Mouse (Mus musculus): ENCODE measurements around the gene Rab5c. TPM values are rescaled to one million over a fixed set of nuclear protein-coding genes. Genes with fewer than 3 reads are reported as not detected.

The Rab5c gene
- total and polyA plus RNA-seq, 3 experiments, result 249 to 263 TPM; not detected in 1

GRCm38 (mm10) chr11:100687265-100687664 is 50.8 kb downstream of the Rab5c start:
- Histone ChIP-seq H3K27ac (ENCODE audit: control insufficient read depth, low read depth, low read length) (no peak overlapping the region), H3K9ac (ENCODE audit: control insufficient read depth, low read depth, low read length, poor library complexity, severe bottlenecking) (no peak overlapping the region), H3K27me3 (ENCODE audit: control insufficient read depth in 1 of 2, insufficient read depth in 2 of 2, low read length in 2 of 2) (peaks cover 5 to 16% of the 10 kb centered on the region in 2 experiments), H3K79me2 (ENCODE audit: control insufficient read depth, insufficient read depth, low read length, poor library complexity) (no peaks in the 10 kb centered on the region), H3K4me3 (ENCODE audit: control insufficient read depth in 1 of 2, insufficient read depth in 1 of 2, low read depth in 2 of 2, low read length in 2 of 2) (no peak overlapping the region), H3K9me3 (replicated peaks; ENCODE audit: insufficient read depth, low read length) (no peaks in the 10 kb centered on the region), H3K4me1 (ENCODE audit: control insufficient read depth in 1 of 2, insufficient read depth in 2 of 2, low read length in 2 of 2) (peaks cover 0 to 8% of the 10 kb centered on the region in 2 experiments; a peak in 2 of 4 replicates), H3K36me3 (ENCODE audit: control insufficient read depth in 1 of 2, insufficient read depth in 2 of 2, low read length in 2 of 2) (no peaks in the 10 kb centered on the region)
- no peak for TF ChIP-seq KAT2A (conservative IDR thresholded peaks at IDR 0.05; ENCODE audit: low read depth, low read length)
- no peak for TF ChIP-seq MYB (IDR thresholded peaks at IDR 0.05; ENCODE audit: low read depth, low read length)
- TF ChIP-seq MAZ (IDR thresholded peaks at IDR 0.05; ENCODE audit: low read depth, low read length), result no peak
- no peak for TF ChIP-seq ELF1 (IDR thresholded peaks at IDR 0.05; ENCODE audit: low read depth, low read length)
- no peak for TF ChIP-seq GABPA (IDR thresholded peaks at IDR 0.05; ENCODE audit: low read depth, low read length)
- DNase-seq (ENCODE audit: low read depth, low spot score), result no peak

- Histone ChIP-seq H3K36me3 (ENCODE audit: control insufficient read depth in 1 of 2, insufficient read depth in 2 of 2, low read length in 2 of 2) (no peaks in the 10 kb centered on the region), H3K9me3 (replicated peaks; ENCODE audit: insufficient read depth, low read length) (no peaks in the 10 kb centered on the region), H3K4me3 (ENCODE audit: control insufficient read depth in 1 of 2, insufficient read depth in 1 of 2, low read depth in 2 of 2, low read length in 2 of 2) (no peak overlapping the region), H3K27ac (ENCODE audit: control insufficient read depth, low read depth, low read length) (no peak overlapping the region), H3K4me1 (ENCODE audit: control insufficient read depth in 1 of 2, insufficient read depth in 2 of 2, low read length in 2 of 2) (no peaks in the 10 kb centered on the region), H3K79me2 (ENCODE audit: control insufficient read depth, insufficient read depth, low read length, poor library complexity) (no peaks in the 10 kb centered on the region), H3K27me3 (ENCODE audit: control insufficient read depth in 1 of 2, insufficient read depth in 2 of 2, low read length in 2 of 2) (peaks cover 8 to 16% of the 10 kb centered on the region in 2 experiments), H3K9ac (ENCODE audit: control insufficient read depth, low read depth, low read length, poor library complexity, severe bottlenecking) (no peak overlapping the region)
- no peak for DNase-seq (ENCODE audit: low read depth, low spot score)
- TF ChIP-seq POLR2AphosphoS2 (IDR thresholded peaks at IDR 0.05; ENCODE audit: low read length), result no peak
- TF ChIP-seq KAT2A (conservative IDR thresholded peaks at IDR 0.05; ENCODE audit: low read depth, low read length), result no peak
- no peak for TF ChIP-seq RCOR1 (IDR thresholded peaks at IDR 0.05; ENCODE audit: low read depth, low read length)
- no peak for TF ChIP-seq ETS1 (IDR thresholded peaks at IDR 0.05; ENCODE audit: low read depth, low read length)
- TF ChIP-seq MYC (IDR thresholded peaks at IDR 0.05; ENCODE audit: low read depth, low read length), result no peak
- TF ChIP-seq MAZ (IDR thresholded peaks at IDR 0.05; ENCODE audit: low read depth, low read length), result no peak
- TF ChIP-seq JUND (IDR thresholded peaks at IDR 0.05; ENCODE audit: low read depth, low read length), result no peak
- no peak for TF ChIP-seq ZC3H11A (IDR thresholded peaks at IDR 0.05; ENCODE audit: low read depth, low read length)
- no peak for TF ChIP-seq ZNF384 (IDR thresholded peaks at IDR 0.05; ENCODE audit: low read depth, low read length)
- no peak for TF ChIP-seq GATA1 (IDR thresholded peaks at IDR 0.05; ENCODE audit: low read depth, low read length)
- no peak for TF ChIP-seq CHD2 (IDR thresholded peaks at IDR 0.05; ENCODE audit: low read length)
- TF ChIP-seq BHLHE40 (IDR thresholded peaks at IDR 0.05; ENCODE audit: borderline replicate concordance, low read depth, low read length), result no peak
- no peak for TF ChIP-seq SMC3 (IDR thresholded peaks at IDR 0.05; ENCODE audit: low read depth, low read length)
These were observed 52.6 kb downstream of the Rab5c start for GRCm38 (mm10) chr11:100685371-100685770.

- no peak for DNase-seq (ENCODE audit: low read depth, low spot score)
- no peak overlapping the region for H3K9ac ChIP-seq (ENCODE audit: control insufficient read depth, low read depth, low read length, poor library complexity, severe bottlenecking)
- no peaks in the 10 kb centered on the region for H3K36me3 ChIP-seq (ENCODE audit: control insufficient read depth in 1 of 2, insufficient read depth in 2 of 2, low read length in 2 of 2)
- no peaks in the 10 kb centered on the region for H3K9me3 ChIP-seq (replicated peaks; ENCODE audit: insufficient read depth, low read length)
- peaks cover 11 to 24% of the 10 kb centered on the region in 2 experiments for H3K27me3 ChIP-seq (ENCODE audit: control insufficient read depth in 1 of 2, insufficient read depth in 2 of 2, low read length in 2 of 2)
- no peak overlapping the region for H3K27ac ChIP-seq (ENCODE audit: control insufficient read depth, low read depth, low read length)
- no peak overlapping the region for H3K4me3 ChIP-seq (ENCODE audit: control insufficient read depth in 1 of 2, insufficient read depth in 1 of 2, low read depth in 2 of 2, low read length in 2 of 2)
- H3K79me2 ChIP-seq (ENCODE audit: control insufficient read depth, insufficient read depth, low read length, poor library complexity), result no peaks in the 10 kb centered on the region
- no peak for TF ChIP-seq JUND (IDR thresholded peaks at IDR 0.05; ENCODE audit: low read depth, low read length)
- TF ChIP-seq CTCF (IDR thresholded peaks at IDR 0.05 in 2 of 3, conservative IDR thresholded peaks at IDR 0.05 in 1 of 3; ENCODE audit: control insufficient read depth in 1 of 3, insufficient read depth in 1 of 3, low read depth in 2 of 3, low read length in 3 of 3, poor library complexity in 1 of 3, severe bottlenecking in 1 of 3), result no peak
- TF ChIP-seq POLR2AphosphoS2 (IDR thresholded peaks at IDR 0.05; ENCODE audit: low read length), result no peak
- no peak for TF ChIP-seq UBTF (IDR thresholded peaks at IDR 0.05; ENCODE audit: borderline replicate concordance, insufficient read depth, low read depth, low read length)
- no peak for TF ChIP-seq TBP (IDR thresholded peaks at IDR 0.05; ENCODE audit: low read depth, low read length)
- no peak for TF ChIP-seq ZNF384 (IDR thresholded peaks at IDR 0.05; ENCODE audit: low read depth, low read length)
- TF ChIP-seq E2F4 (IDR thresholded peaks at IDR 0.05; ENCODE audit: borderline replicate concordance, low read depth, low read length), result no peak
- TF ChIP-seq HCFC1 (IDR thresholded peaks at IDR 0.05; ENCODE audit: low read depth, low read length), result no peak
- no peak for TF ChIP-seq MEF2A (IDR thresholded peaks at IDR 0.05; ENCODE audit: extremely low read depth, insufficient replicate concordance, low read depth, low read length, poor library complexity, severe bottlenecking)
- TF ChIP-seq KAT2A (conservative IDR thresholded peaks at IDR 0.05; ENCODE audit: low read depth, low read length), result no peak
- no peaks in the 10 kb centered on the region for H3K4me1 ChIP-seq (ENCODE audit: control insufficient read depth in 1 of 2, insufficient read depth in 2 of 2, low read length in 2 of 2)
These were observed 53.9 kb downstream of the Rab5c start for GRCm38 (mm10) chr11:100684084-100684483.
